Mouse (Mus musculus): Measurements from ENCODE around the gene Nup214. TPM values are rescaled to one million over a fixed set of nuclear protein-coding genes. Genes with fewer than 3 reads are reported as not detected.

Nup214 gene
- polyA plus RNA-seq (2016; fragmentation: Nextera tagmentation; extraction: Ambion mirVana) = 63.7 and 74.6 TPM in 2 replicates

GRCm38 (mm10) chr2:31974141-31974808, at the start of gene Nup214:
Gene Nup214, plus strand, starts transcription at chr2:31974436.
- H3K9ac ChIP-seq = peak within 1 kb of the TSS; percentile 93
- no peaks in the 10 kb centered on the region for H3K9me3 ChIP-seq
- ATAC-seq (ENCODE audit: low FRiP score, low read depth) = peak; percentile 98
- H3K4me1 ChIP-seq = peaks cover 14% of the 10 kb centered on the region
- H3K36me3 ChIP-seq = peaks cover 47% of the 10 kb centered on the region
- peak within 1 kb of the TSS; percentile 86 for H3K4me3 ChIP-seq
- under 1% methylated on average over 60 of the region's 60 CpGs for WGBS
- H3K27me3 ChIP-seq (replicated peaks) = no peaks in the 10 kb centered on the region
- peak within 1 kb of the TSS; percentile 57 for H3K27ac ChIP-seq
- peak within 1 kb of the TSS; percentile 82 for H3K4me2 ChIP-seq (replicated peaks)

GRCm38 (mm10) chr2:31924811-31925210, 49.4 kb upstream of the Nup214 start:
- ATAC-seq (ENCODE audit: low FRiP score, low read depth) = no peak
- Histone ChIP-seq H3K27me3 (replicated peaks) (0 out of 2 replicates have a peak, but pooled peaks cover 6% of the 10 kb centered on the region), H3K9ac (no peak overlapping the region), H3K4me2 (replicated peaks) (no peak overlapping the region), H3K27ac (no peak overlapping the region), H3K36me3 (no peaks in the 10 kb centered on the region), H3K4me3 (no peak overlapping the region), H3K4me1 (no peaks in the 10 kb centered on the region), H3K9me3 (no peaks in the 10 kb centered on the region)
- WGBS = 38% methylated on average over 9 of the region's 9 CpGs

- WGBS = 67% methylated on average over 4 of the region's 4 CpGs
- ATAC-seq (ENCODE audit: low FRiP score, low read depth) = no peak
Observed at GRCm38 (mm10) chr2:31925936-31926335, 48.3 kb upstream of the Nup214 start.

GRCm38 (mm10) chr2:31929664-31930063, 44.6 kb upstream of the Nup214 start:
- 81% methylated on average over 3 of the region's 3 CpGs for WGBS
- Histone ChIP-seq H3K27ac (no peak overlapping the region), H3K9me3 (no peaks in the 10 kb centered on the region), H3K4me2 (replicated peaks) (no peak overlapping the region), H3K4me3 (no peak overlapping the region), H3K4me1 (0 out of 2 replicates have a peak, but pooled peaks cover 2% of the 10 kb centered on the region), H3K36me3 (no peaks in the 10 kb centered on the region), H3K27me3 (replicated peaks) (peaks cover 6% of the 10 kb centered on the region; the same call in 1 of the 2 replicates), H3K9ac (no peak overlapping the region)
- ATAC-seq (ENCODE audit: low FRiP score, low read depth) = no peak

More at GRCm38 (mm10) chr2:31925936-31926335, 48.3 kb upstream of the Nup214 start:
- Histone ChIP-seq H3K4me3 (no peak overlapping the region), H3K27me3 (replicated peaks) (peaks cover 6% of the 10 kb centered on the region; the same call in 1 of the 2 replicates), H3K4me2 (replicated peaks) (no peak overlapping the region), H3K4me1 (no peaks in the 10 kb centered on the region), H3K9ac (no peak overlapping the region), H3K36me3 (no peaks in the 10 kb centered on the region), H3K27ac (no peak overlapping the region), H3K9me3 (no peaks in the 10 kb centered on the region)

- 8% methylated on average over 4 of the region's 4 CpGs for WGBS
- Histone ChIP-seq H3K4me3 (no peak overlapping the region), H3K27ac (no peak overlapping the region), H3K36me3 (no peaks in the 10 kb centered on the region), H3K9me3 (no peaks in the 10 kb centered on the region), H3K4me1 (peaks cover 6% of the 10 kb centered on the region; the same call in 1 of the 2 replicates), H3K4me2 (replicated peaks) (no peak overlapping the region), H3K9ac (no peak overlapping the region), H3K27me3 (replicated peaks) (no peaks in the 10 kb centered on the region; the same call in 1 of the 2 replicates)
- no peak for ATAC-seq (ENCODE audit: low FRiP score, low read depth)
Observed at GRCm38 (mm10) chr2:31934551-31934950, 39.7 kb upstream of the Nup214 start.

DNA sequence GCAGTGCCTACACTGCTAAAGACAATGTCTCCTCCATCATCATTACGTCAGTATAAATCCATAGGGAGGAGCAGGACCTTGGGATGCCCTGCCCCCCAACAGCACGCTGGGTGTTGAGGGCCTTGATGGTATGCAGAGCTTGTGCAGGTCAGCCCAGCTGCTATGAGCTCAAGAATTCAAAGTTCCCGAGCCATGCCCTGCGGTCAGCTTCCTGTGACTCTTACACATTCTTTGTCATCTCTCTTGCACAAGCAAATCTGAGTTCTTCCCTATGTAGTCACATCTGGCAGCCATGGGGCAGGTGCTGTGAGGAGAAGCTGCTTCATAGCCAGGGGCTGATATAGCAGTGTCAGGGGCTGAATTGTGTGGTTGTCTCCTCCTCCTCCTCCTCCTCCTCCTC, 39.2 kb upstream of the Nup214 start:
- Histone ChIP-seq H3K9ac (no peak overlapping the region), H3K27me3 (replicated peaks) (no peaks in the 10 kb centered on the region; the same call in 1 of the 2 replicates), H3K4me3 (no peak overlapping the region), H3K4me1 (peaks cover 6% of the 10 kb centered on the region; the same call in 1 of the 2 replicates), H3K36me3 (no peaks in the 10 kb centered on the region), H3K4me2 (replicated peaks) (no peak overlapping the region), H3K27ac (no peak overlapping the region), H3K9me3 (no peaks in the 10 kb centered on the region)
- WGBS = 12% methylated on average over 4 of the region's 4 CpGs
- no peak for ATAC-seq (ENCODE audit: low FRiP score, low read depth)

DNA sequence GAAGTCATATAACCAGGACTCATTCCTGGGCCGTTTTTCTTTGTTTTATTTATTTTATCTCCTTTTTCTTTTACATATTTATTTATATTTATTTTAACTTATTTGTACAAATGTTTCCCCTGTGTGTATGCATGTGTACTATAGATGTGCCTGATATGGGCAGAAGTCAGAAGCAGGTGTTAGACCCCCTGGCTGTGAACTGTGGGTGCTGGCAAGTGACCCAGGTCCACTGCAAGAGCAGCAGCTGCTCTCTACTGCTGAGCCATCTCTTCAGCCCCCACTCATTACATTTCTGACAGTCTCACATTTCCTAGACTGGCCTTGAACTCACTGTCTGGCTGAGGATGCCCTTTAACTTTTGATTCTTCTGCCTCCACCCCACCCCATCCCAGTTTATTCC, 35.9 kb upstream of the Nup214 start:
- 82% methylated on average over 1 of the region's 1 CpGs for WGBS
- no peak for ATAC-seq (ENCODE audit: low FRiP score, low read depth)
- no peaks in the 10 kb centered on the region for H3K9me3 ChIP-seq
- no peak overlapping the region for H3K9ac ChIP-seq
- peaks cover 6% of the 10 kb centered on the region; the same call in 1 of the 2 replicates for H3K4me1 ChIP-seq
- no peak overlapping the region for H3K4me3 ChIP-seq
- no peaks in the 10 kb centered on the region for H3K36me3 ChIP-seq
- no peak overlapping the region for H3K4me2 ChIP-seq (replicated peaks)
- no peak overlapping the region for H3K27ac ChIP-seq
- no peaks in the 10 kb centered on the region for H3K27me3 ChIP-seq (replicated peaks)

DNA sequence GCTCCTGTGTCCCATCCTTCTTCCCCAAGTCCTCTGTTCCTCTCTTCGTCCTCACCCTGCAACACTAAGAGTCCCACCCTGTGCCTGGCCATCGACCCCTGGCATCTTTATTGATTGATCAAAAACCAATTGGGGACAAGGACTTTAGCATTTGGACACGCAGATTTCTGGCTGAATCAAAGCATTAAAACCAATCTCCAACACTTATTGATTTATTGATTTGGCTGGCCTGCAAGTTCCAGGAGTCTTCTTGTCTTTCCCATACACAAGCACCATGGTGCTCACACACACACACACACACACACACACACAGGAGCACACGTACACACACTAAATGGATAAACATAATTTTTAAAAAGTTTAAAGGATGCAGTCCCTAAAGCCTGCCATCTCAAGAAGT, 31.2 kb upstream of the Nup214 start:
- no peaks in the 10 kb centered on the region for H3K36me3 ChIP-seq
- no peaks in the 10 kb centered on the region for H3K4me1 ChIP-seq
- 76% methylated on average over 4 of the region's 4 CpGs for WGBS

DNA sequence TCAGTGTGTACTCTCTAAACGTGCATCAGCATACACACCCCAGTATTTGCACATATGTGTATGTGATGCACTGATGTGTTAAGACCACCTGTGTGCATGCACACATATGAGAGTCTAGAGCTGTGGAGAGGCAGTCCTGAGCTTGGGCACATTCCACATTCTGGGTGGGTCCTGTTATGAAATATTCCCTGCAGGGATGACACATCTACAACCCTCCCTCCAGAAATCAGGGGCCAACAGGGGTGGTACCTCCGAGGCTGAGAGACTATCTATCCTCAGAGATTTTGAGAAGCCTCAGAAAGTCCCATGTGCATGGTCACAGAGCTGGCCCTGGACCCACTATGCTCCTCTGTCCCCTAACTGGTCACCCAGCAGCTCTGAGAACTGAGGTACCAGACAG, 28.7 kb upstream of the Nup214 start:
- no peaks in the 10 kb centered on the region for H3K9me3 ChIP-seq
- H3K36me3 ChIP-seq = no peaks in the 10 kb centered on the region
- peaks cover 4% of the 10 kb centered on the region for H3K4me1 ChIP-seq
- H3K9ac ChIP-seq = no peak overlapping the region
- no peak for ATAC-seq (ENCODE audit: low FRiP score, low read depth)
- no peak overlapping the region for H3K4me3 ChIP-seq
- H3K27me3 ChIP-seq (replicated peaks) = peaks cover 12% of the 10 kb centered on the region
- no peak overlapping the region for H3K27ac ChIP-seq
- WGBS = 69% methylated on average over 2 of the region's 2 CpGs
- H3K4me2 ChIP-seq (replicated peaks) = no peak overlapping the region

More for the DNA sequence above, 31.2 kb upstream of the Nup214 start:
- no peaks in the 10 kb centered on the region for H3K9me3 ChIP-seq
- H3K4me2 ChIP-seq (replicated peaks) = no peak overlapping the region
- ATAC-seq (ENCODE audit: low FRiP score, low read depth) = no peak
- H3K27ac ChIP-seq = no peak overlapping the region
- H3K27me3 ChIP-seq (replicated peaks) = no peaks in the 10 kb centered on the region
- no peak overlapping the region for H3K9ac ChIP-seq
- H3K4me3 ChIP-seq = no peak overlapping the region

DNA sequence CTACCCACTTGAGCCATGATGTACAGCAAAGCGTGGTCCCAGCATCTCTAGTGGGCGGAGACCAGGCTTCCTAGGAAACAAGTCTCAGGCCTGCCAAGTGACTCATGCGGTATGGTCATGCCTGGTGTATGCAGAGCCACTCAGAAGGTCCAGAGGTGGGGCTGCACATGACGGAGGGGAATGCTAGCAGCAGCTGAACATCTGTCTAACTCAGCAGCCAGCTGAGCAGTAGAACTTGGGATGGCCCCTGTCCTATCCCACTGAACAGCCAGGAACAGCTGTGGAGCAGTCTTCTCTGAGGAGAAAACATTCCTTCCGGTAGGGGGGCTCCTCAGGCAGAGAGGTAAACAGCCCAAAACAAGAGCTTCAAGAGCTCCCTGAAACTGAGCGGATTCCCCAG, 25.8 kb upstream of the Nup214 start:
- Histone ChIP-seq H3K4me2 (replicated peaks) (no peak overlapping the region), H3K9me3 (no peaks in the 10 kb centered on the region), H3K36me3 (no peaks in the 10 kb centered on the region), H3K27me3 (replicated peaks) (peaks cover 12% of the 10 kb centered on the region), H3K27ac (no peak overlapping the region), H3K4me3 (no peak overlapping the region), H3K4me1 (peaks cover 24% of the 10 kb centered on the region), H3K9ac (no peak overlapping the region)
- 78% methylated on average over 6 of the region's 6 CpGs for WGBS
- no peak for ATAC-seq (ENCODE audit: low FRiP score, low read depth)

- Histone ChIP-seq H3K9ac (no peak overlapping the region), H3K4me2 (replicated peaks) (no peak overlapping the region), H3K4me1 (peaks cover 24% of the 10 kb centered on the region), H3K4me3 (no peak overlapping the region), H3K27me3 (replicated peaks) (peaks cover 12% of the 10 kb centered on the region), H3K36me3 (0 out of 2 replicates have a peak, but pooled peaks cover 3% of the 10 kb centered on the region), H3K9me3 (no peaks in the 10 kb centered on the region), H3K27ac (no peak overlapping the region)
- ATAC-seq (ENCODE audit: low FRiP score, low read depth) = no peak
- WGBS = 74% methylated on average over 6 of the region's 6 CpGs
Observed at GRCm38 (mm10) chr2:31948801-31949200, 25.4 kb upstream of the Nup214 start.

- Histone ChIP-seq H3K4me2 (replicated peaks) (peak within 1 kb of the TSS; percentile 96), H3K9ac (peak within 1 kb of the TSS; percentile 74), H3K9me3 (no peaks in the 10 kb centered on the region), H3K27ac (no peak within 1 kb of the TSS), H3K4me3 (peak within 1 kb of the TSS; percentile 68), H3K27me3 (replicated peaks) (peaks cover 12% of the 10 kb centered on the region), H3K4me1 (peaks cover 24% of the 10 kb centered on the region), H3K36me3 (peaks cover 9% of the 10 kb centered on the region; the same call in 1 of the 2 replicates)
- WGBS = under 1% methylated on average over 66 of the region's 66 CpGs
- peak; percentile 58; the same call in 1 of the 2 replicates for ATAC-seq (ENCODE audit: low FRiP score, low read depth)
Observed at GRCm38 (mm10) chr2:31950058-31950871, 24.0 kb upstream of the Nup214 start, which contains the start of gene Aif1l. Gene Aif1l, plus strand, starts transcription at chr2:31950139.

Data from neural tube, embryonic 12.5 days (tissue).